Mouse (Mus musculus) liver, adult 2 months (tissue): Measurements from ENCODE around the gene Psenen. TPM values are rescaled to one million over a fixed set of nuclear protein-coding genes. Genes with fewer than 3 reads are reported as not detected.

Experiments
- DNase-seq: peaks from one replicate; pipeline ENCODE4 v3.0.0-alpha.2; 2011; ENCODE audit warnings: low read depth, low spot score; ENCODE audit errors: extremely low read depth
- H3K27ac ChIP-seq: fragments of 200-500 bp; replicated peaks from 2 replicates; pipeline ENCODE4 v1.5.1; 2012; ENCODE audit warnings: low read depth, mild to moderate bottlenecking, control low read depth, inconsistent platforms, low read length; ENCODE audit not compliant: insufficient read depth
- H3K27me3 ChIP-seq: fragments of 200-500 bp; 2 replicates; pipeline ENCODE4 v1.6.1; 2012; ENCODE audit warnings: mild to moderate bottlenecking, moderate library complexity, low read length, inconsistent platforms; ENCODE audit not compliant: control insufficient read depth, insufficient read depth
- H3K36me3 ChIP-seq: fragments of 200-500 bp; 2 replicates; pipeline ENCODE4 v1.6.1; 2012; ENCODE audit warnings: low read length, inconsistent platforms; ENCODE audit not compliant: control insufficient read depth, insufficient read depth
- H3K4me1 ChIP-seq: fragments of 200-500 bp; 2 replicates; pipeline ENCODE4 v1.6.1; 2011; ENCODE audit warnings: low read length; ENCODE audit not compliant: control insufficient read depth, insufficient read depth
- H3K4me3 ChIP-seq: fragments of 200-500 bp; 2 replicates; pipeline ENCODE4 v1.5.1; 2011; ENCODE audit warnings: low read depth, mild to moderate bottlenecking, control low read depth, low read length, moderate library complexity; ENCODE audit not compliant: insufficient read depth
- H3K79me2 ChIP-seq: fragments of 200-500 bp; 2 replicates; pipeline ENCODE4 v1.6.1; 2012; ENCODE audit warnings: inconsistent platforms, mild to moderate bottlenecking, low read length, moderate library complexity; ENCODE audit not compliant: control insufficient read depth, insufficient read depth
- H3K9ac ChIP-seq: fragments of 200-500 bp; 2 replicates; pipeline ENCODE4 v1.6.1; 2012; ENCODE audit warnings: low read depth, mild to moderate bottlenecking, control low read depth, inconsistent platforms, low read length
- CTCF ChIP-seq: fragments of 200-500 bp; IDR thresholded peaks from 2 replicates; pipeline ENCODE4 v1.5.1; 2011; ENCODE audit warnings: low read depth, low read length, control low read depth
- POLR2A ChIP-seq: fragments of 200-500 bp; IDR thresholded peaks from 2 replicates; pipeline ENCODE4 v1.6.1; 2011; ENCODE audit warnings: low read length, control low read depth; ENCODE audit not compliant: insufficient read depth; ENCODE audit errors: extremely low read depth
- WGBS: fragments of 180-500 bp; shearing (Covaris S2); methylation state at CpG from one replicate; pipeline ENCODE4 v1.1.7; 2018; 5-methylcytosine and 5-hydroxymethylcytosine counted together
- polyA plus RNA-seq: library from polyadenylated mRNA; depleted of rRNA; stranded (reverse); fragments of >200 nt; gene quantifications from 2 replicates; pipeline ENCODE4 v1.2.3, GENCODE M21; 2012
- total RNA-seq: library from RNA; depleted of rRNA; stranded (reverse); fragments of >200 nt; gene quantifications from 2 replicates; pipeline ENCODE4 v1.2.3, GENCODE M21; 2014

The Psenen gene
- total and polyA plus RNA-seq, 2 experiments = 34.9 to 126 TPM

- Histone ChIP-seq H3K4me3 (no peak overlapping the region), H3K4me1 (peaks cover 4% of the 10 kb centered on the region; the same call in 1 of the 2 replicates), H3K9ac (no peak overlapping the region), H3K27ac (no peak overlapping the region), H3K36me3 (0 out of 2 replicates have a peak, but pooled peaks cover 2% of the 10 kb centered on the region), H3K27me3 (no peaks in the 10 kb centered on the region), H3K79me2 (no peaks in the 10 kb centered on the region)
- TF ChIP-seq CTCF (no peak), POLR2A (no peak)
- DNase-seq = no peak
- 84% methylated on average over 2 of the region's 2 CpGs for WGBS
Measured at GRCm38 (mm10) chr7:30549880-30550279, 13.5 kb downstream of the Psenen start.

- WGBS = 88% methylated on average over 2 of the region's 2 CpGs
- 0 out of 2 replicates have a peak, but pooled peaks cover 2% of the 10 kb centered on the region for H3K36me3 ChIP-seq
- no peak overlapping the region for H3K4me3 ChIP-seq
- no peaks in the 10 kb centered on the region for H3K4me1 ChIP-seq
- TF ChIP-seq CTCF (no peak), POLR2A (no peak)
- no peaks in the 10 kb centered on the region for H3K79me2 ChIP-seq
- no peak for DNase-seq
- H3K27ac ChIP-seq = no peak overlapping the region
- no peak overlapping the region for H3K9ac ChIP-seq
- H3K27me3 ChIP-seq = no peaks in the 10 kb centered on the region
Measured at GRCm38 (mm10) chr7:30544327-30544726, 19.1 kb downstream of the Psenen start.

- DNase-seq = no peak
- no peak overlapping the region for H3K4me3 ChIP-seq
- no peak for TF ChIP-seq CTCF
- no peak for TF ChIP-seq POLR2A
- H3K27me3 ChIP-seq = no peaks in the 10 kb centered on the region
- no peaks in the 10 kb centered on the region for H3K36me3 ChIP-seq
- WGBS = 95% methylated on average over 7 of the region's 7 CpGs
- no peaks in the 10 kb centered on the region for H3K4me1 ChIP-seq
- H3K79me2 ChIP-seq = no peaks in the 10 kb centered on the region
- no peak overlapping the region for H3K27ac ChIP-seq
- H3K9ac ChIP-seq = no peak overlapping the region
Measured at GRCm38 (mm10) chr7:30540572-30540971, 22.9 kb downstream of the Psenen start.

GRCm38 (mm10) chr7:30534633-30535577, 28.5 kb downstream of the Psenen start, which contains the start of gene Arhgap33:
TSS of gene Arhgap33 (minus strand) at chr7:30535060.
- WGBS = 1% methylated on average over 79 of the region's 84 CpGs
- peak; percentile 72 for DNase-seq
- Histone ChIP-seq H3K9ac (peak within 1 kb of the TSS; percentile 59), H3K36me3 (no peaks in the 10 kb centered on the region), H3K4me1 (no peaks in the 10 kb centered on the region), H3K79me2 (no peaks in the 10 kb centered on the region), H3K27me3 (no peaks in the 10 kb centered on the region), H3K27ac (no peak within 1 kb of the TSS), H3K4me3 (peak within 1 kb of the TSS; percentile 66)
- TF ChIP-seq POLR2A (no peak), CTCF (no peak)

GRCm38 (mm10) chr7:30533941-30534632, 29.3 kb downstream of the Psenen start:
- TF ChIP-seq POLR2A (no peak), CTCF (no peak)
- H3K79me2 ChIP-seq = no peaks in the 10 kb centered on the region
- H3K36me3 ChIP-seq = no peaks in the 10 kb centered on the region
- H3K27ac ChIP-seq = no peak overlapping the region
- H3K27me3 ChIP-seq = no peaks in the 10 kb centered on the region
- no peak for DNase-seq
- H3K4me1 ChIP-seq = no peaks in the 10 kb centered on the region
- 24% methylated on average over 26 of the region's 26 CpGs for WGBS
- peak overlapping the region; percentile 66; the same call in 1 of the 2 replicates for H3K4me3 ChIP-seq
- peak overlapping the region; percentile 59; the same call in 1 of the 2 replicates for H3K9ac ChIP-seq
